Mouse (Mus musculus): ENCODE data around the gene Tmc8. TPM values are rescaled to one million over a fixed set of nuclear protein-coding genes. Genes with fewer than 3 reads are reported as not detected.

The Tmc8 gene
- total and polyA plus RNA-seq, 2 experiments from 2014 or later: 0.33 to 0.79 TPM

DNA sequence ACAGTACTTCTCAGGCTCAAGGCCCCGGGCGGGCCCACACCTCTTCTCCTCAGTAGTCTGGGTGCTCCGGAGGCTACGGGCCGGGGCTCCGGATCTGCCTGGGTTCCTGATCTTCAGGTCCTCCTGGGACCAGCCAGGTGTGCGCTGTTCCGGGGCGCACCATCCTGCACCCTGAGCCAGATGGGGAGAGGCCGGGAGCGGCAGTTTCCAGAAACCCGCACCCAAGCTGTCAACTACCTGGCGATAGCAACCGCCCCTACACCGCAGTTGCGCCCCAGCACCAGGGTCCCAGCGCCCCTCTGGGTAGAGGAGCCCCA is 1.7 kb upstream of the Tmc8 start:
- peak overlapping the region; percentile 23 for H3K4me3 ChIP-seq (ENCODE audit: low read depth, low read length)
- H3K4me2 ChIP-seq (ENCODE audit: low read depth, low read length, poor library complexity, severe bottlenecking): peak overlapping the region; percentile 44
- no peak overlapping the region for H3K9ac ChIP-seq (replicated peaks; ENCODE audit: low read length, poor library complexity, severe bottlenecking)
- no peak for DNase-seq (ENCODE audit: low spot score)
- no peaks in the 10 kb centered on the region; the same call in 1 of the 2 replicates for H3K4me1 ChIP-seq (ENCODE audit: insufficient read depth, low read length)
- no peaks in the 10 kb centered on the region for H3K9me3 ChIP-seq (ENCODE audit: low read length)
- peak overlapping the region; percentile 57; the same call in 1 of the 2 replicates for H3K27ac ChIP-seq (ENCODE audit: low read depth, low read length)
- no peak for ATAC-seq (ENCODE audit: low FRiP score)
- no peak for TF ChIP-seq CTCF (IDR thresholded peaks at IDR 0.05)
- WGBS: 2% methylated on average over 17 of the region's 17 CpGs
- H3K36me3 ChIP-seq (ENCODE audit: insufficient read depth, low read length): no peaks in the 10 kb centered on the region
- peaks cover 28% of the 10 kb centered on the region for H3K27me3 ChIP-seq (ENCODE audit: insufficient read depth, low read length)

DNA sequence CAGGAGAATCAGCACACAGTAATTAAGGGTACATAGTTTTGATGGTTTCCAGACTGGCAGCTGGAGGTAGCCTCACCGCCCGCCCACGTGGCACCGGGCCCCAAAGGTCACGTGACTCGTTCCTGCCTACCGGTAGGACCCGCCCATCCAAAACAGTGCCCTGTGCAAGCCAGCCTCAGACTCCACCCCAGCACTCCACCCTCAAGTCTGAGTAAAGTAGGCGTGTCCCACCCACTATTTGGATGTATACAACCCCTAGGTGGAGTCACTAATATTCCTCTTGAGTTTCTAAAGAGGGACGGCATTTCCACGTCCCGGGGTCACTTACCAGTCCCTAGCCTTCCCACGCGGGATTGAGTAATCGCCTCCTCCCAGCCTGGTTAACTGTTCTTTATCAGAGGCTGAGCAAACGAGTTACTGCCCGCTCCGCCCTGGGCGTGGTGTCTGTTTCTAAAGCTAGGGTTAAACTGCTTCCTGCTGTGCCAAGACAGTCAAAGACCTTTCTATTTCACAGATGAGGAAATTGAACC is 1.2 kb upstream of the Tmc8 start:
- H3K9me3 ChIP-seq (ENCODE audit: low read length): no peaks in the 10 kb centered on the region
- WGBS: 8% methylated on average over 19 of the region's 19 CpGs
- no peak for ATAC-seq (ENCODE audit: low FRiP score)
- H3K36me3 ChIP-seq (ENCODE audit: insufficient read depth, low read length): no peaks in the 10 kb centered on the region
- H3K27ac ChIP-seq (ENCODE audit: low read depth, low read length): no peak overlapping the region; the same call in 1 of the 2 replicates
- no peak for TF ChIP-seq CTCF (IDR thresholded peaks at IDR 0.05)
- H3K4me2 ChIP-seq (ENCODE audit: low read depth, low read length, poor library complexity, severe bottlenecking): peak overlapping the region; percentile 44
- peak overlapping the region; percentile 23; the same call in 1 of the 2 replicates for H3K4me3 ChIP-seq (ENCODE audit: low read depth, low read length)
- no peak for DNase-seq (ENCODE audit: low spot score)
- no peaks in the 10 kb centered on the region; the same call in 1 of the 2 replicates for H3K4me1 ChIP-seq (ENCODE audit: insufficient read depth, low read length)
- peaks cover 28% of the 10 kb centered on the region for H3K27me3 ChIP-seq (ENCODE audit: insufficient read depth, low read length)
- no peak overlapping the region for H3K9ac ChIP-seq (replicated peaks; ENCODE audit: low read length, poor library complexity, severe bottlenecking)

GRCm38 (mm10) chr11:117781199-117781821 is 566 bp upstream of the Tmc8 start:
- Histone ChIP-seq H3K27me3 (ENCODE audit: insufficient read depth, low read length) (peaks cover 28% of the 10 kb centered on the region), H3K4me3 (ENCODE audit: low read depth, low read length) (no peak overlapping the region), H3K36me3 (ENCODE audit: insufficient read depth, low read length) (no peaks in the 10 kb centered on the region), H3K9me3 (ENCODE audit: low read length) (no peaks in the 10 kb centered on the region), H3K27ac (ENCODE audit: low read depth, low read length) (no peak overlapping the region; the same call in 1 of the 2 replicates), H3K4me2 (ENCODE audit: low read depth, low read length, poor library complexity, severe bottlenecking) (peak overlapping the region; percentile 44; the same call in 1 of the 2 replicates), H3K4me1 (ENCODE audit: insufficient read depth, low read length) (no peaks in the 10 kb centered on the region; the same call in 1 of the 2 replicates), H3K9ac (replicated peaks; ENCODE audit: low read length, poor library complexity, severe bottlenecking) (no peak overlapping the region)
- ATAC-seq (ENCODE audit: low FRiP score) (no peak), DNase-seq (ENCODE audit: low spot score) (peak; percentile 24)
- no peak for TF ChIP-seq CTCF (IDR thresholded peaks at IDR 0.05)
- WGBS: 30% methylated on average over 18 of the region's 18 CpGs

DNA sequence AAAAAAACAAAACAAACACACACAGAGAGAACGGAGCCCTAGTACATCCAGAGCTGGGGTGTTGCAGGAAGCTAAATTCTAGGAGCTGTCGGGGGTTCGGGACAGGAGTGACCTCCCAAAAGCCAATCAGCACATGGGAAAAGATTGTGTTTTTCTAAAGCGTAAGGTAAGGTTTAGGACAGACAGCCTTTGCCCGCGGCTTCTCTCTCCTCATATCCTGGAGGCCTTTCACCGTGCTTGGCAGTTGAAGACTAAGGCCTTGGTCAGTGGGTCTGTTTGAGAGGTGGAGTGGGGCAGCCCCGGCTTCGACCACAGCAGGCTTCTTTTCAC is 794 bp downstream of the Tmc8 start:
- Histone ChIP-seq H3K36me3 (ENCODE audit: insufficient read depth, low read length) (no peaks in the 10 kb centered on the region), H3K4me1 (ENCODE audit: insufficient read depth, low read length) (no peaks in the 10 kb centered on the region; the same call in 1 of the 2 replicates), H3K27ac (ENCODE audit: low read depth, low read length) (no peak overlapping the region), H3K4me2 (ENCODE audit: low read depth, low read length, poor library complexity, severe bottlenecking) (peak overlapping the region; percentile 54), H3K27me3 (ENCODE audit: insufficient read depth, low read length) (peaks cover 28% of the 10 kb centered on the region), H3K4me3 (ENCODE audit: low read depth, low read length) (peak overlapping the region; percentile 23), H3K9ac (replicated peaks; ENCODE audit: low read length, poor library complexity, severe bottlenecking) (0 out of 2 replicates have a peak overlapping the region, but pooled peaks have one; percentile 33), H3K9me3 (ENCODE audit: low read length) (no peaks in the 10 kb centered on the region)
- ATAC-seq (ENCODE audit: low FRiP score): no peak
- 58% methylated on average over 9 of the region's 9 CpGs for WGBS
- TF ChIP-seq CTCF (IDR thresholded peaks at IDR 0.05): no peak
- DNase-seq (ENCODE audit: low spot score): no peak

- DNase-seq (ENCODE audit: low spot score): peak; percentile 67
- no peak overlapping the region for H3K27ac ChIP-seq (ENCODE audit: low read depth, low read length)
- 5% methylated on average over 31 of the region's 31 CpGs for WGBS
- H3K4me3 ChIP-seq (ENCODE audit: low read depth, low read length): peak overlapping the region; percentile 23
- peak; percentile 64 for TF ChIP-seq CTCF (IDR thresholded peaks at IDR 0.05)
- peak overlapping the region; percentile 33; the same call in 1 of the 2 replicates for H3K9ac ChIP-seq (replicated peaks; ENCODE audit: low read length, poor library complexity, severe bottlenecking)
- peaks cover 28% of the 10 kb centered on the region for H3K27me3 ChIP-seq (ENCODE audit: insufficient read depth, low read length)
- peak; percentile 31; the same call in 1 of the 2 replicates for ATAC-seq (ENCODE audit: low FRiP score)
- peak overlapping the region; percentile 54 for H3K4me2 ChIP-seq (ENCODE audit: low read depth, low read length, poor library complexity, severe bottlenecking)
- H3K9me3 ChIP-seq (ENCODE audit: low read length): no peaks in the 10 kb centered on the region
- H3K36me3 ChIP-seq (ENCODE audit: insufficient read depth, low read length): no peaks in the 10 kb centered on the region
- H3K4me1 ChIP-seq (ENCODE audit: insufficient read depth, low read length): no peaks in the 10 kb centered on the region; the same call in 1 of the 2 replicates
Measured at GRCm38 (mm10) chr11:117783089-117783488, 1.2 kb downstream of the Tmc8 start.

- no peak overlapping the region for H3K27ac ChIP-seq (ENCODE audit: low read depth, low read length)
- no peak for DNase-seq (ENCODE audit: low spot score)
- ATAC-seq (ENCODE audit: low FRiP score): no peak
- no peaks in the 10 kb centered on the region; the same call in 1 of the 2 replicates for H3K4me1 ChIP-seq (ENCODE audit: insufficient read depth, low read length)
- WGBS: 42% methylated on average over 10 of the region's 10 CpGs
- no peaks in the 10 kb centered on the region for H3K36me3 ChIP-seq (ENCODE audit: insufficient read depth, low read length)
- no peak overlapping the region; the same call in 1 of the 2 replicates for H3K9ac ChIP-seq (replicated peaks; ENCODE audit: low read length, poor library complexity, severe bottlenecking)
- H3K4me3 ChIP-seq (ENCODE audit: low read depth, low read length): peak overlapping the region; percentile 23; the same call in 1 of the 2 replicates
- H3K4me2 ChIP-seq (ENCODE audit: low read depth, low read length, poor library complexity, severe bottlenecking): peak overlapping the region; percentile 54
- TF ChIP-seq CTCF (IDR thresholded peaks at IDR 0.05): no peak
- no peaks in the 10 kb centered on the region for H3K9me3 ChIP-seq (ENCODE audit: low read length)
- peaks cover 28% of the 10 kb centered on the region for H3K27me3 ChIP-seq (ENCODE audit: insufficient read depth, low read length)
Measured at GRCm38 (mm10) chr11:117783683-117784309, 1.9 kb downstream of the Tmc8 start.

Data from midbrain, postnatal 0 days (tissue).